Mouse (Mus musculus): ENCODE results near the gene Tmem184b. TPM values are rescaled to one million over a fixed set of nuclear protein-coding genes. Genes with fewer than 3 reads are reported as not detected.

Gene Tmem184b
- polyA plus RNA-seq, 1 experiment = 19.1 TPM

- WGBS = 89% methylated on average over 17 of the region's 17 CpGs
- TF ChIP-seq POLR2A (IDR thresholded peaks at IDR 0.05; ENCODE audit: borderline replicate concordance, control insufficient read depth, low read depth, low read length) (no peak), CTCF (IDR thresholded peaks at IDR 0.05; ENCODE audit: control insufficient read depth, insufficient read depth, low read length) (no peak)
- H3K4me3 ChIP-seq (replicated peaks; ENCODE audit: control insufficient read depth, low read depth, low read length) = no peak overlapping the region
- no peaks in the 10 kb centered on the region for H3K4me1 ChIP-seq (ENCODE audit: control insufficient read depth, insufficient read depth, low read length)
- H3K27ac ChIP-seq (ENCODE audit: control insufficient read depth, insufficient read depth, low read depth, low read length, poor library complexity) = no peak overlapping the region
These were observed 21.2 kb upstream of the Tmem184b start for GRCm38 (mm10) chr15:79424602-79425001.

- TF ChIP-seq POLR2A (IDR thresholded peaks at IDR 0.05; ENCODE audit: borderline replicate concordance, control insufficient read depth, low read depth, low read length) (no peak), CTCF (IDR thresholded peaks at IDR 0.05; ENCODE audit: control insufficient read depth, insufficient read depth, low read length) (no peak)
- no peaks in the 10 kb centered on the region; the same call in 1 of the 2 replicates for H3K4me1 ChIP-seq (ENCODE audit: control insufficient read depth, insufficient read depth, low read length)
- no peak overlapping the region for H3K4me3 ChIP-seq (replicated peaks; ENCODE audit: control insufficient read depth, low read depth, low read length)
- WGBS = 84% methylated on average over 6 of the region's 6 CpGs
- H3K27ac ChIP-seq (ENCODE audit: control insufficient read depth, insufficient read depth, low read depth, low read length, poor library complexity) = no peak overlapping the region
These were observed 19.4 kb upstream of the Tmem184b start for GRCm38 (mm10) chr15:79422715-79423243.

GRCm38 (mm10) chr15:79418677-79419076 is 15.3 kb upstream of the Tmem184b start:
- H3K27ac ChIP-seq (ENCODE audit: control insufficient read depth, insufficient read depth, low read depth, low read length, poor library complexity) = no peak overlapping the region
- no peak overlapping the region for H3K4me3 ChIP-seq (replicated peaks; ENCODE audit: control insufficient read depth, low read depth, low read length)
- TF ChIP-seq CTCF (IDR thresholded peaks at IDR 0.05; ENCODE audit: control insufficient read depth, insufficient read depth, low read length) = no peak
- TF ChIP-seq POLR2A (IDR thresholded peaks at IDR 0.05; ENCODE audit: borderline replicate concordance, control insufficient read depth, low read depth, low read length) = no peak
- 79% methylated on average over 11 of the region's 11 CpGs for WGBS
- H3K4me1 ChIP-seq (ENCODE audit: control insufficient read depth, insufficient read depth, low read length) = peaks cover under 1% of the 10 kb centered on the region; the same call in 1 of the 2 replicates

- TF ChIP-seq CTCF (IDR thresholded peaks at IDR 0.05; ENCODE audit: control insufficient read depth, insufficient read depth, low read length) = no peak
- 80% methylated on average over 3 of the region's 3 CpGs for WGBS
- H3K27ac ChIP-seq (ENCODE audit: control insufficient read depth, insufficient read depth, low read depth, low read length, poor library complexity) = no peak overlapping the region
- peaks cover 2% of the 10 kb centered on the region for H3K4me1 ChIP-seq (ENCODE audit: control insufficient read depth, insufficient read depth, low read length)
- H3K4me3 ChIP-seq (replicated peaks; ENCODE audit: control insufficient read depth, low read depth, low read length) = no peak overlapping the region
These were observed 14.9 kb upstream of the Tmem184b start for GRCm38 (mm10) chr15:79418265-79418664.

- H3K27ac ChIP-seq (ENCODE audit: control insufficient read depth, insufficient read depth, low read depth, low read length, poor library complexity) = no peak overlapping the region
- no peak overlapping the region for H3K4me3 ChIP-seq (replicated peaks; ENCODE audit: control insufficient read depth, low read depth, low read length)
- WGBS = 78% methylated on average over 3 of the region's 3 CpGs
- no peak for TF ChIP-seq POLR2A (IDR thresholded peaks at IDR 0.05; ENCODE audit: borderline replicate concordance, control insufficient read depth, low read depth, low read length)
- TF ChIP-seq CTCF (IDR thresholded peaks at IDR 0.05; ENCODE audit: control insufficient read depth, insufficient read depth, low read length) = no peak
- H3K4me1 ChIP-seq (ENCODE audit: control insufficient read depth, insufficient read depth, low read length) = peaks cover 2% of the 10 kb centered on the region
These were observed 14.0 kb upstream of the Tmem184b start for GRCm38 (mm10) chr15:79417379-79417778.

GRCm38 (mm10) chr15:79416460-79417085 is 13.2 kb upstream of the Tmem184b start:
- TF ChIP-seq POLR2A (IDR thresholded peaks at IDR 0.05; ENCODE audit: borderline replicate concordance, control insufficient read depth, low read depth, low read length) (no peak), CTCF (IDR thresholded peaks at IDR 0.05; ENCODE audit: control insufficient read depth, insufficient read depth, low read length) (no peak)
- 73% methylated on average over 10 of the region's 10 CpGs for WGBS
- no peak overlapping the region for H3K27ac ChIP-seq (ENCODE audit: control insufficient read depth, insufficient read depth, low read depth, low read length, poor library complexity)
- H3K4me1 ChIP-seq (ENCODE audit: control insufficient read depth, insufficient read depth, low read length) = peaks cover 2% of the 10 kb centered on the region
- no peak overlapping the region for H3K4me3 ChIP-seq (replicated peaks; ENCODE audit: control insufficient read depth, low read depth, low read length)

GRCm38 (mm10) chr15:79414513-79414912 is 11.1 kb upstream of the Tmem184b start:
- no peak for TF ChIP-seq CTCF (IDR thresholded peaks at IDR 0.05; ENCODE audit: control insufficient read depth, insufficient read depth, low read length)
- TF ChIP-seq POLR2A (IDR thresholded peaks at IDR 0.05; ENCODE audit: borderline replicate concordance, control insufficient read depth, low read depth, low read length) = no peak
- peak overlapping the region; percentile 55; the same call in 1 of the 2 replicates for H3K27ac ChIP-seq (ENCODE audit: control insufficient read depth, insufficient read depth, low read depth, low read length, poor library complexity)
- H3K4me1 ChIP-seq (ENCODE audit: control insufficient read depth, insufficient read depth, low read length) = peaks cover 2% of the 10 kb centered on the region
- WGBS = 3% methylated on average over 4 of the region's 4 CpGs
- H3K4me3 ChIP-seq (replicated peaks; ENCODE audit: control insufficient read depth, low read depth, low read length) = peak overlapping the region; percentile 1

- TF ChIP-seq POLR2A (IDR thresholded peaks at IDR 0.05; ENCODE audit: borderline replicate concordance, control insufficient read depth, low read depth, low read length) = no peak
- TF ChIP-seq CTCF (IDR thresholded peaks at IDR 0.05; ENCODE audit: control insufficient read depth, insufficient read depth, low read length) = no peak
- Histone ChIP-seq H3K4me1 (ENCODE audit: control insufficient read depth, insufficient read depth, low read length) (peaks cover 2% of the 10 kb centered on the region), H3K27ac (ENCODE audit: control insufficient read depth, insufficient read depth, low read depth, low read length, poor library complexity) (peak overlapping the region; percentile 55), H3K4me3 (replicated peaks; ENCODE audit: control insufficient read depth, low read depth, low read length) (peak overlapping the region; percentile 31)
- 27% methylated on average over 8 of the region's 8 CpGs for WGBS
These were observed 10.4 kb upstream of the Tmem184b start for GRCm38 (mm10) chr15:79413802-79414201.

Measured in bone marrow, adult 2 months (tissue).